Mouse (Mus musculus): ENCODE measurements at regions not wholly inside any gene's neighbourhood (a gene's known extent, or its start where the extent isn't known, plus 50 kb on each side); places are given as distances from the start of the nearest gene placed in this dataset.

- TF ChIP-seq CTCF (IDR thresholded peaks at IDR 0.05; ENCODE audit: low read depth, low read length) (no peak), POLR2A (IDR thresholded peaks at IDR 0.05; ENCODE audit: borderline replicate concordance, low read depth, low read length) (no peak)
Measured at GRCm38 (mm10) chr2:71655504-71656390, 89.7 kb upstream of the Itga6 start.
